Mouse (Mus musculus) stomach, embryonic 16.5 days (tissue): ENCODE results near the gene Rassf7. TPM values are rescaled to one million over a fixed set of nuclear protein-coding genes. Genes with fewer than 3 reads are reported as not detected.

Experiments used
- ATAC-seq: fragments of 200-750 bp; cut with Nextera tagmentation; 2 replicates; pipeline ENCODE4 v1.8.0; 2017; ENCODE audit warnings: moderate number of reproducible peaks, moderate TSS enrichment; ENCODE audit not compliant: insufficient read depth, low FRiP score
- H3K27ac ChIP-seq: fragments of 300-500 bp; sonication (generic); 2 replicates; pipeline ENCODE4 v1.5.1; 2014; ENCODE audit warnings: low read length
- H3K27me3 ChIP-seq: fragments of 300-500 bp; sonication (generic); 2 replicates; pipeline ENCODE4 v1.6.1; 2014; ENCODE audit warnings: low read length, control low read depth, mixed read lengths; ENCODE audit not compliant: control insufficient read depth, insufficient read depth
- H3K36me3 ChIP-seq: fragments of 300-500 bp; sonication (generic); 2 replicates; pipeline ENCODE4 v1.6.1; 2014; ENCODE audit warnings: low read length; ENCODE audit not compliant: control insufficient read depth, insufficient read depth
- H3K4me1 ChIP-seq: fragments of 300-500 bp; sonication (generic); 2 replicates; pipeline ENCODE4 v1.6.1; 2014; ENCODE audit warnings: low read length, control low read depth, mixed read lengths; ENCODE audit not compliant: control insufficient read depth, insufficient read depth
- H3K4me2 ChIP-seq: fragments of 300-500 bp; sonication (generic); 2 replicates; pipeline ENCODE4 v1.6.1; 2014; ENCODE audit warnings: low read depth, low read length, mixed read lengths
- H3K4me3 ChIP-seq: fragments of 300-500 bp; sonication (generic); replicated peaks from 2 replicates; pipeline ENCODE4 v1.5.1; 2014; ENCODE audit warnings: mild to moderate bottlenecking, low read length
- H3K9ac ChIP-seq: fragments of 300-500 bp; sonication (generic); 2 replicates; pipeline ENCODE4 v1.6.1; 2014; ENCODE audit warnings: low read length
- H3K9me3 ChIP-seq: fragments of 300-500 bp; sonication (generic); replicated peaks from 2 replicates; pipeline ENCODE4 v1.6.1; 2016; ENCODE audit warnings: low read length, control low read depth; ENCODE audit not compliant: control insufficient read depth
- WGBS: fragments of 180-500 bp; shearing (Covaris S2); extraction: QIAGEN DNeasy Blood & Tissue Kit; methylation state at CpG from one replicate; pipeline ENCODE4 v1.1.7; 2014; 5-methylcytosine and 5-hydroxymethylcytosine counted together
- polyA plus RNA-seq: library from polyadenylated mRNA; unstranded; fragments of >200 nt; fragmentation: Nextera tagmentation; extraction: Ambion mirVana; gene quantifications from 2 replicates; pipeline ENCODE4 v1.2.1, GENCODE M21; 2015

Gene Rassf7
- polyA plus RNA-seq, 1 experiment from 2014 or later: 82.3 TPM

DNA sequence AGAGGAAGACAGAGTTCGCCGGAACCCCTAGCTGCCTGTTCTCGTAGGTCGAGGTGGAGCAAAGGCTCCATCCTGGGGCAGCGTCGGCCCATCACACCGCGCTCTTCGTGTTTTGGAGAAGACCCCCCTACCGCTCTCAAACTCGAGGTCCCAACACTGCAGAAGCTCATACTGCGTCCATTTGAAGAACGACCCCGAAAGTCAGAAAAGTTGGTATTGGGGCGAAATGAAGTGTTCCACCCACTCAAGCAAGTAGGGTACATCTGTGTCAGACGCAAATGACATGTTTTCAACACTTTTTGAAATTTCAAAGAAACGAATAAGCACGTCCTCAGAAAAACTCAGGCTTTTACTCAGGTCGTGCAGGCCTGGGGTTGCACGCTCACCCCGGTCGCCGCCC is 21.3 kb upstream of the Rassf7 start:
- Histone ChIP-seq H3K4me3 (peak overlapping the region; percentile 95), H3K27ac (peak overlapping the region; percentile 84), H3K9me3 (no peaks in the 10 kb centered on the region), H3K4me2 (peak overlapping the region; percentile 93), H3K27me3 (no peaks in the 10 kb centered on the region), H3K4me1 (peaks cover 25% of the 10 kb centered on the region), H3K36me3 (peaks cover 13% of the 10 kb centered on the region), H3K9ac (peak overlapping the region; percentile 73)
- ATAC-seq: no peak
- WGBS: under 1% methylated on average over 23 of the region's 23 CpGs

DNA sequence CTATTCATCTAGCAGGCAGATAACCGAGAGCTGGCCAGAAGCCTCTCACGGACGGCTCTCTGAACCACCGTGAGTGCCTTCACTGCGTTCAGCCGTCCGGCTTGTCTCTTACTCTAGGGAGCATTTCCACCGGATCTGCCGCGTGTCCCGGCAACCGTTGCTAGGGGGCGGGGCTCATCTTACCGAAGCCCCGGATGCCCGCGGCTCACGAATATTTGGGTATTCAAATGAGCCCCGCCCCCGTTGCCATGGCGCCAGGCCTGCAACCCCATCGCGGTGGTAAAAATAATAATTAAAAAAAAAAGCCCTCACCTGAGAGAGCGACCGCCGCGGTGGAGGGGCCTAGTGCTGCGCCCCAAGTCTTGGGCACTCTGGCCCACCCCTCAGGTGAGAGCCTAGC is 20.8 kb upstream of the Rassf7 start:
- Histone ChIP-seq H3K9ac (peak overlapping the region; percentile 73), H3K4me1 (peaks cover 25% of the 10 kb centered on the region), H3K9me3 (no peaks in the 10 kb centered on the region), H3K27me3 (no peaks in the 10 kb centered on the region), H3K4me2 (peak overlapping the region; percentile 93), H3K27ac (peak overlapping the region; percentile 84), H3K4me3 (peak overlapping the region; percentile 95), H3K36me3 (peaks cover 13% of the 10 kb centered on the region)
- under 1% methylated on average over 28 of the region's 28 CpGs for WGBS
- ATAC-seq: 0 out of 2 replicates have a peak, but pooled peaks have one; percentile 8

DNA sequence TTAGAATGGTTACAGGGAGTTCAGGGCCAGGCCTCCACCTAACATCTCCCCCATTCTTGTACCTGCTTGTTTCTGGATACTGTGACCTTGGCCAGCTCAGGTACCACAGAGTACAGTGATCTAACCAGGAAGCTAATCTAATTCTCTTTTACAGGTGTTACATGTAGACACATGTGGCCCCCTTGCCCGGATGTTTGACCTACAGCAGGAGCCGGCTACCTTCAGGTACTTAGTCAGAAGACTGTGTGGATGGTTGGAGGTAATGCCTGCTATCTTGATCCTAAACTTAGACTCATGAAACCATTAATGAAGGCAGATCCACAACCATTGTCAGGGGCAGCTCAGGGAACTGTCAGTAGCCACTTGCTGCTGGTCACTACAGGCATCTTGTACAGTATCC is 19.9 kb upstream of the Rassf7 start:
- Histone ChIP-seq H3K4me3 (no peak overlapping the region), H3K27me3 (no peaks in the 10 kb centered on the region), H3K27ac (no peak overlapping the region), H3K4me1 (peaks cover 25% of the 10 kb centered on the region), H3K9me3 (no peaks in the 10 kb centered on the region), H3K36me3 (peaks cover 7% of the 10 kb centered on the region; the same call in 1 of the 2 replicates), H3K4me2 (no peak overlapping the region), H3K9ac (no peak overlapping the region)
- 75% methylated on average over 2 of the region's 2 CpGs for WGBS
- ATAC-seq: no peak

DNA sequence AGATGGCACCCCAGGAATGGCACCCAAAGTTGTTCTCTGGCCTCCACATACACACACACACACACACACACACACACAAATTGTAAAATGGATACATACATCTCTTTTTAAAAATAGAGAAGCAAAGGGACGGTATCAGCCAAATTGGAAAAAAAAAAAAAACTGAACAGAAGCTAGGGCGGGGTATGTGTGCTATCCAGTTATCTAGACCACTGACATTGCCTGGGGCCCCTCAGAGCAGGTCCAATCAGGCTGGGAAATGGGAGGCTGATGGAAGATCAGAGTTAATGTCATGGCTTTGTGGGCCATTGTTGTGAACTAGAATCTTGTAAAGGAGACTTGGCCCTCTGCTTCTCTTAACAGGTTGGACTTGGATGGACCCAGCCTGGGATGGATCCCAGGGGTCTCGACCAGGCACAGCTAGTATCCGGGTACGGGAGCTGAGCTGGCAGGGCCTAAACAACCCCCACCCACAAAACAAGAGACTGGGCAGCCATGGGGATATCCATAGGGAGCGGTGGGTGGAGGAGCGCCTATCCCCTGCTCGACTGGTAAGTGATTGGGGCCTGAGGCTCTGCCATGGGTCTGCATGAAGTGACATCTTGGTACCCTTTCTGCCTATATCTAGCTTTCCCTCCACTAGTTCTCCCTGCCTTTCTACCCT is 18.9 kb upstream of the Rassf7 start:
- no peak overlapping the region for H3K9ac ChIP-seq
- WGBS: 86% methylated on average over 8 of the region's 8 CpGs
- peaks cover 19% of the 10 kb centered on the region for H3K4me1 ChIP-seq
- ATAC-seq: no peak
- H3K4me3 ChIP-seq: no peak overlapping the region
- H3K27ac ChIP-seq: no peak overlapping the region
- H3K4me2 ChIP-seq: no peak overlapping the region
- H3K9me3 ChIP-seq: no peaks in the 10 kb centered on the region
- no peaks in the 10 kb centered on the region for H3K36me3 ChIP-seq
- no peaks in the 10 kb centered on the region for H3K27me3 ChIP-seq

DNA sequence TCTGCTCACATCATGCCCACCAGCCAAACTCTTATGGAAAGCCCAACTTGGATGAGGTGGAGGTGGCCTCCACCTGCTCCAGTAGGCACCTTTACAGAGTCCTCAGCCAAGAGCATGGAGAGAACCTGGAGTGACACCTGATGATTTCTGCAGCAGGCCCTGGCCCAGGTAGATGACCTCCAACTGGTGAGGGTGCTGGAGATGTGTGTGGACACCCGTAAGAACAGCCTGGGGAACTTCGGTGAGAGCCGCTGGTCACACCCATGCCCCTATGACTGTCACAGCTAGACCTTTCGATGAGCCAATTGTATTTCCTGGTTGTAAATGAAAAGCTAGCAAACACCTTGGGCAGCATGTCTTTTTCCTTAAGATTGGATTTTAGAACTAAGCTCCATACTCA is 17.5 kb upstream of the Rassf7 start:
- H3K27ac ChIP-seq: no peak overlapping the region
- WGBS: 81% methylated on average over 4 of the region's 4 CpGs

GRCm38 (mm10) chr7:141204546-141204945 is 11.1 kb upstream of the Rassf7 start:
- H3K36me3 ChIP-seq: no peaks in the 10 kb centered on the region
- H3K27me3 ChIP-seq: no peaks in the 10 kb centered on the region
- H3K4me1 ChIP-seq: no peaks in the 10 kb centered on the region; the same call in 1 of the 2 replicates
- no peak overlapping the region for H3K27ac ChIP-seq
- no peak overlapping the region for H3K4me3 ChIP-seq
- H3K9me3 ChIP-seq: no peaks in the 10 kb centered on the region
- H3K4me2 ChIP-seq: no peak overlapping the region
- 76% methylated on average over 3 of the region's 3 CpGs for WGBS
- no peak for ATAC-seq
- H3K9ac ChIP-seq: no peak overlapping the region

More for the DNA sequence above, 17.5 kb upstream of the Rassf7 start:
- no peak for ATAC-seq
- no peaks in the 10 kb centered on the region for H3K36me3 ChIP-seq
- H3K9ac ChIP-seq: no peak overlapping the region
- H3K27me3 ChIP-seq: no peaks in the 10 kb centered on the region
- H3K9me3 ChIP-seq: no peaks in the 10 kb centered on the region
- no peak overlapping the region for H3K4me3 ChIP-seq
- H3K4me2 ChIP-seq: no peak overlapping the region
- peaks cover 6% of the 10 kb centered on the region; the same call in 1 of the 2 replicates for H3K4me1 ChIP-seq

- no peak overlapping the region for H3K9ac ChIP-seq
- H3K4me2 ChIP-seq: no peak overlapping the region
- no peaks in the 10 kb centered on the region for H3K9me3 ChIP-seq
- WGBS: 92% methylated on average over 5 of the region's 5 CpGs
- no peak overlapping the region for H3K4me3 ChIP-seq
- no peaks in the 10 kb centered on the region for H3K4me1 ChIP-seq
- no peaks in the 10 kb centered on the region for H3K36me3 ChIP-seq
- no peaks in the 10 kb centered on the region for H3K27me3 ChIP-seq
- no peak for ATAC-seq
- H3K27ac ChIP-seq: no peak overlapping the region
Measured at GRCm38 (mm10) chr7:141205504-141205903, 10.2 kb upstream of the Rassf7 start.

DNA sequence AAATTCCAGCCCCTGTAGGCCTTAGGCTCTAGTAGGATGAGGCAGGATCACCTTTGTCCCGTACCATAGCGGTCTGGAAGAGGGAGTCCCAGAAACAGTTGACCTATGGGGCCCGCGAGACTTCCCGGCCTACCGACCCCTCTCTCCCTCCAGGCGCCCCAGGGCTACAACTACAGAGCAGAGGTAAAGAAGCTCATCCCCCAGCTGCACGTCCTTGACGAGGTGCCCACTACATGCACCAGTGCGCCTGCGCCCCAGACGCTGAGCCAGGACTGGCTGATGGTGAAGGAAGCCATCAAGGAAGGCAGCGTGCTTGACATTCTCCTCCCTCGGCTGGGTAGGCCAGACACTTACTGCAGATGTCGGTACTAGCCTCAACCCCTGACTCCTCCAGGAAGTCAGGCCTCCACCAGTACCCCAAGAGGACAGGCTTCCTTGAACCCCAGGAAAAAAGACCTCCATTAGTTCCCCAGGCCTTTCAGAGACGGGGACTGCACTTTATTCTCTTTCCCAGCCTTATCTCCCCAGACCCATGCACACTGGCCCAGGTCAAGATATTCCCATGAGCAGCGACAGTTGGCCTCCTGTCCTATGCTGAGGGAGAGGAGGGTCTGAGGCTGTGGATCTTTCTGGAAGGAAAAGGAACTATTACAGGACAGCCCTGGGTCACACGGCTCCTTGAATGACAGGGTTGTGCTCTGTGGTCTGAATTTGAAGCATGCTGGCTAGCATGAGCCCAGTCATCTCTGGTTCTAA is 9.3 kb upstream of the Rassf7 start:
- 90% methylated on average over 18 of the region's 18 CpGs for WGBS

GRCm38 (mm10) chr7:141209526-141209925 is 6.1 kb upstream of the Rassf7 start:
- no peak overlapping the region for H3K9ac ChIP-seq
- H3K27me3 ChIP-seq: no peaks in the 10 kb centered on the region
- H3K36me3 ChIP-seq: no peaks in the 10 kb centered on the region
- H3K4me2 ChIP-seq: no peak overlapping the region
- H3K9me3 ChIP-seq: no peaks in the 10 kb centered on the region
- ATAC-seq: no peak
- H3K27ac ChIP-seq: no peak overlapping the region
- H3K4me1 ChIP-seq: peaks cover 5% of the 10 kb centered on the region; the same call in 1 of the 2 replicates
- 88% methylated on average over 3 of the region's 3 CpGs for WGBS
- H3K4me3 ChIP-seq: no peak overlapping the region

More for the DNA sequence above, 9.3 kb upstream of the Rassf7 start:
- no peak overlapping the region for H3K9ac ChIP-seq
- H3K4me1 ChIP-seq: no peaks in the 10 kb centered on the region
- H3K27ac ChIP-seq: no peak overlapping the region
- H3K27me3 ChIP-seq: no peaks in the 10 kb centered on the region
- H3K9me3 ChIP-seq: no peaks in the 10 kb centered on the region
- no peak overlapping the region for H3K4me2 ChIP-seq
- H3K36me3 ChIP-seq: no peaks in the 10 kb centered on the region
- ATAC-seq: no peak
- no peak overlapping the region for H3K4me3 ChIP-seq
